Mouse (Mus musculus) olfactory bulb, adult 2 months (tissue): ENCODE data around the gene Fntb. TPM values are rescaled to one million over a fixed set of nuclear protein-coding genes. Genes with fewer than 3 reads are reported as not detected.

Experiments
- H3K27ac ChIP-seq: fragments of 200-500 bp; 2 replicates; pipeline ENCODE4 v1.5.1; 2012; ENCODE audit warnings: low read depth, low read length; ENCODE audit not compliant: insufficient read depth
- H3K4me1 ChIP-seq: fragments of 200-500 bp; 2 replicates; pipeline ENCODE4 v1.6.1; 2012; ENCODE audit warnings: low read length; ENCODE audit not compliant: control insufficient read depth, insufficient read depth
- H3K4me3 ChIP-seq: fragments of 200-500 bp; 2 replicates; pipeline ENCODE4 v1.5.1; 2012; ENCODE audit warnings: mild to moderate bottlenecking, low read depth, low read length, moderate library complexity; ENCODE audit not compliant: insufficient read depth
- CTCF ChIP-seq: fragments of 200-500 bp; IDR thresholded peaks from 2 replicates; pipeline ENCODE4 v1.5.1; 2012; ENCODE audit warnings: low read depth, mild to moderate bottlenecking, low read length, moderate library complexity; ENCODE audit not compliant: insufficient read depth
- POLR2A ChIP-seq: fragments of 200-500 bp; IDR thresholded peaks from 2 replicates; pipeline ENCODE4 v1.6.1; 2012; ENCODE audit warnings: mild to moderate bottlenecking, low read depth, low read length, moderate library complexity; ENCODE audit not compliant: insufficient read depth
- WGBS: fragments of 180-500 bp; shearing (Covaris S2); methylation state at CpG from one replicate; pipeline ENCODE4 v1.1.7; 2018; 5-methylcytosine and 5-hydroxymethylcytosine counted together
- polyA plus RNA-seq: library from polyadenylated mRNA; stranded (reverse); fragments of >200 nt; gene quantifications from 2 replicates; pipeline ENCODE4 v1.2.4, GENCODE M21; 2012; ENCODE audit warnings: low replicate concordance; ENCODE audit not compliant: missing spikeins, insufficient read depth, insufficient read length

The Fntb gene
- not detected in 2 replicates for polyA plus RNA-seq

DNA sequence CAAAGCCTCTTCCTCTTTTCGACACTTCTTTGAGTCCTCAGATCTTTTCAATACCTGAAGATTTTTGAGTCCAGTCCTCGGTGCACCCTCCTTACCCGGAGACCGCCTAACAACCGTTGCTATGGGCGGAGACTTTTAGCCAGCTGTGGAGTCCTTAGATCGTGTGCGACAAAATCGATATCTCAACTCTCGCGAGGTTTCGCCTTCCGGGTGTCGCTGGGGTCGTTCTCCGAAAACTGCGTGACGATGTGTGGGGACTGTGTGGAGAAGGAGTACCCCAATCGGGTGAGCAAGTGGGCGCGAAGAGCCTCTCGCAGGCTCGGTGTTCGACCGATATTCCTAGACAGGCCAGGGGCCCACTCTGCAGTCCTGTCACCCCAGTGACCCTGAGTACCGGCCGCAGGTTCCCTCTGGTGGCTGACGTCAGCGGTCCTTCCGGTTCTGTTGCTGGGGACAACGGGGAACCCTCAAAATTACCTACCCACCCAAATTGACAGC lies at the start of gene Fntb, which contains the start of gene Churc1:
TSS of gene Fntb (plus strand) at position 236 of the 498 bp plus-strand sequence.
TSS of gene Churc1 (plus strand) at position 185 of the 498 bp plus-strand sequence.
- WGBS = under 1% methylated on average over 31 of the region's 31 CpGs
- peak; percentile 67 for TF ChIP-seq POLR2A
- no peak for TF ChIP-seq CTCF
- Histone ChIP-seq H3K27ac (peak within 1 kb of the TSS; percentile 99), H3K4me1 (peaks cover 6% of the 10 kb centered on the region), H3K4me3 (peak within 1 kb of the TSS; percentile 100)

DNA sequence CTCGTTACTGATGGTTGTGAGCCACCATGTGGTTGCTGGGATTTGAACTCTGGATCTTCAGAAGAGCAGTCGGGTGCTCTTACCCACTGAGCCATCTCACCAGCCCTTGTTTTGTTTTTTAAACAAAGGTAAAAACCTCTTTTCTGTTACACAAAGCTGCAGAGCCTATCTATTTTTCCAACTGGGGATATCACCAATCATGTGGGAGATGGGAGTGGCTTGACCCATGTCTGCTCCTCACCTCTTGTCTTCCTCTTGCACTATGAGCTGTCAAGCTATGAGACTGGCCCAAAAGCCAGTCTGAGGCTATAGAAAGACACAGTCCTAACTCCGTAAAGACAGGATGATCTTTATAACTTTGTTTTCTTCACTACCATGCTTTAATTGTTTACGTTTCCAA lies 47.0 kb upstream of the Fntb start:
- Histone ChIP-seq H3K4me3 (no peak overlapping the region), H3K27ac (no peak overlapping the region), H3K4me1 (no peaks in the 10 kb centered on the region)
- no peak for TF ChIP-seq POLR2A
- WGBS = 92% methylated on average over 4 of the region's 4 CpGs

DNA sequence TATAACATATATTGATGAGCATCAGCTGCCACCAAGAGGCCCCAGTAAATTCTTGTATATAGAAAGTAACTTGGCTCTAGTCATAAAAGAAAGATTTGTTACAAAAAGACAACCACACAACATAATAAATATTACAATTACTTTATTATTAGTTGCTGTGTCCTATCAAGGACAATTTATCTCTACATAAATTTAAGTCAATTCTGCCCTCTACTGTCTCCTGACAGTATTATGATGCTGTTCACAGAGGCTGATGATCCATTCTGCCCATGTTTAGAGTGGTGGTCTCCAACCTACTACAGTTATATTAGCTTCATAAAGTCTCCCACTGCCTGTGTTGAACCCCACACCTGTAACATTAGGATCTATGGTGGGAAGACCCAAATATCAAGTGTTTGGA lies 44.8 kb upstream of the Fntb start:
- no peak overlapping the region for H3K27ac ChIP-seq
- H3K4me3 ChIP-seq = no peak overlapping the region
- no peaks in the 10 kb centered on the region for H3K4me1 ChIP-seq
- TF ChIP-seq POLR2A = no peak
- TF ChIP-seq CTCF = no peak

DNA sequence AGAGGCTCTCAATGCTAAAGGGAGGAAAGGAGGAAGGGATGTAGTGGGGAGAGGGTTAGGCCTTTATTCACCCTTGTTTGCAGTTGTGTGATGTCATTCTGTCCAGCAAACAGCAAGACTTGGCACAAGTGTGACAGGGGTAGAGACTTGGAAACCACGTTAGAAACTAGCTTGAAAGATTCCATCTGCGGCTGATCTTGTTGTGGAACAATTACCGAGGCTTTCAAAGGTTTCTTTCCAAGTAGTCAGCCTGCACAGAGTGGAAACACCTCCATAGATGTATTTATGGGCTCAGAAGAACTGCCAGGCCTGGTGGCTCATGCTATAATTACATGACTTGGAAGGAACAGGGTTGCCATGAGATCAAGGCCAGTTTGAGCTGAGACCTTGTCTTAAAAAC lies 43.4 kb upstream of the Fntb start:
- H3K27ac ChIP-seq = no peak overlapping the region
- 39% methylated on average over 3 of the region's 3 CpGs for WGBS
- H3K4me1 ChIP-seq = no peaks in the 10 kb centered on the region
- H3K4me3 ChIP-seq = no peak overlapping the region
- TF ChIP-seq POLR2A (no peak), CTCF (no peak)

- Histone ChIP-seq H3K4me3 (no peak overlapping the region), H3K4me1 (no peaks in the 10 kb centered on the region), H3K27ac (no peak overlapping the region)
- WGBS = 96% methylated on average over 4 of the region's 4 CpGs
- TF ChIP-seq CTCF (no peak), POLR2A (no peak)
These were observed 37.4 kb upstream of the Fntb start for GRCm38 (mm10) chr12:76727955-76728354.

DNA sequence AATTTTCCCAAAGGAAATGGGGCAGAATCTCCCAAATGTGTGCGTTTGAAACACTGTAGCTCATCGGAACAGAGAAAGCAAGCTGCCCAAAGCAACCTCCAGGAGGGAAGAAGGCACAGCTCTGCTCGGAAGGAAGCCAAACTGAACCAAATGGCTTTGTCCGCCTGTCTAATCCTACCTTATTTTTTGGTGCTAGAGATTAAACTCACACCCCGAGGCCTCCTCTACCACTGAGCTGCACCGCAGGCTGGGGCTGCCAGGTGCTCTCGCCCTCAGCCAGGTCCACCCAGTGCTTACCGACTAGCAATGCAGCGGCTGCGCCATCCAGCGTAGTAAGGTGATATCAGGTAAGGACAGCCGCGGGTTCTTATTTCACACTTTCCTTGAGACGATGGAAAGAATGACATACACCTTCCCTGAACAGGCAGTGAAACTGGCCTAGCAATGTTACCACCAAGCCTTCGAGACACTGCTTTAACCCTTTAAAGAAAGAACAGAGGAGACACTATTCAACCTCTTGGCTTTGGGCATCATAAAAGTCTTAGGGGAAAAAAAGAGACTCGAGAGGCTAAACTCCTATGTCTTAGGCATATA lies 14.4 kb upstream of the Fntb start:
- Histone ChIP-seq H3K4me3 (no peak overlapping the region), H3K4me1 (peaks cover 2% of the 10 kb centered on the region; the same call in 1 of the 2 replicates), H3K27ac (no peak overlapping the region)
- TF ChIP-seq CTCF (no peak), POLR2A (no peak)
- 85% methylated on average over 16 of the region's 16 CpGs for WGBS

- H3K27ac ChIP-seq = no peak overlapping the region
- peaks cover 2% of the 10 kb centered on the region; the same call in 1 of the 2 replicates for H3K4me1 ChIP-seq
- WGBS = 34% methylated on average over 14 of the region's 14 CpGs
- TF ChIP-seq POLR2A (no peak), CTCF (peak; percentile 35; the same call in 1 of the 2 replicates)
- no peak overlapping the region for H3K4me3 ChIP-seq
These were observed 12.6 kb upstream of the Fntb start for GRCm38 (mm10) chr12:76752652-76753318.

GRCm38 (mm10) chr12:76765901-76766630 lies 677 bp downstream of the Fntb start:
- Histone ChIP-seq H3K4me1 (peaks cover 6% of the 10 kb centered on the region), H3K27ac (peak overlapping the region; percentile 99), H3K4me3 (peak overlapping the region; percentile 100)
- WGBS = 19% methylated on average over 20 of the region's 20 CpGs
- no peak for TF ChIP-seq POLR2A
- no peak for TF ChIP-seq CTCF

DNA sequence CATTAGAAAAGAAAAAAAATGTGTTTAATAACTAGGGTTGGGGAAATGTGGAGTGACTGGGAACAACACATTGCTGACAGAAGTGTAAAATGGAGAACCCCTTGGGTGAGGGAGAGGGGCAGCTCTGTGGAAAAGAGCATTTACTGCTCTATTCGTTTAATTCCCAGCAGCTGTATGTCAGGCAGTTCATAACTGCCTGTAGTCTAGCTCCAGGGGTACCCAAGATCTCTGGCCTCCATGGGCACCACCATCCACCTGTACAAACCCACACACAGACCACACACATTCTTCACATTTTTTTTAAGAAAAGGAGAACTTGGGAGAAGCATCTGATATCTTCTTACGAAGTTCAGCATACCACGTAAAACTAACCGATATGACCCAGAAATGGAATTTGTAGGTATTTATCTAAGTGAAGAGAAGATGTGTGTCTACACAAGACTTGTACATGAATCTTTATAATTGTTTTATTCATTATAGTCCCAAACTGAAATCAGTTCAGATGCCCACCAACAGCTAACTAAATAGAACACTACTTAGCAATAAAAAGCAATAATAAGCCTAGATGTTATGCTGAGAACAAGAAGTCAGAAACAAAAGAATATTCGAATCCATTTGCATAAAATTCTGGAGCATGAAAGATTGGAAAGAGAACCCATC lies 5.6 kb downstream of the Fntb start:
- 86% methylated on average over 5 of the region's 5 CpGs for WGBS
- TF ChIP-seq CTCF = no peak
- no peak for TF ChIP-seq POLR2A
- no peak overlapping the region for H3K27ac ChIP-seq
- peaks cover 7% of the 10 kb centered on the region for H3K4me1 ChIP-seq
- H3K4me3 ChIP-seq = no peak overlapping the region
